ENCODE assay signal across 23 mouse cellular contexts in the genomic region with DNA sequence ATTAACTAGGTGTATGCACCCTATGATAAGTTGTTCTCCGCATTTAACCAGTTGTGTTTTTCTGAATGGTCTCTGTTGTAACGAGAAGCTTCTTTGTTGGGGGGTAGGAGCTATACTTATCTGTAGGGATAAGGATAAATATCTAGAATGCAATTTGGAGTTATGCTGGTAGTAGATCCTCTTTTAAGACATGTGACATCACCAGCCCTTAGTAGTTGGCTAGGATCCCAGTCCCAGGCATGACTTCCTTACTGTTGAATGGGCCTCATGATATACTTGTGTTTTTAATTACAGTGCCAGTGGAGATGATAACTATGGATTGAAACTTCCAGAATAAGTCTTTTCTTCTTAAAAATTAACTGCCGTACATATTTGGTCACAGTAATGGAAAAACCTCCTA.
A peak's percentile ranks its signal among the peaks of the same experiment; 100 is the strongest.
DNase-seq lines count a peak whose midpoint lies in the region; ATAC-seq and TF ChIP-seq lines count a peak whose summit lies in the region.
"Had no signal": no experiment of that assay in that cellular context is flagged by ENCODE, and none has a peak within 500 bp of the region (broad histone marks: within the 10 kb centered on the region; RNA-seq: fewer than 3 reads in every experiment).

No protein-coding gene starts in this region.

- 83% methylated on average over 3 of the region's 3 CpGs for WGBS in embryonic facial prominence, embryonic 14.5 days
- 90% methylated on average over 3 of the region's 3 CpGs for WGBS in embryonic facial prominence, embryonic 10.5 days
- 86% methylated on average over 3 of the region's 3 CpGs for WGBS in lung, embryonic 14.5 days

- no peak for ATAC-seq in embryonic facial prominence, embryonic 14.5 days (ENCODE audit: low read depth)
- ATAC-seq in lung, embryonic 14.5 days (ENCODE audit: insufficient read depth), result no peak
- ATAC-seq in common myeloid progenitor, adult 5-6 weeks (replicated peaks; ENCODE audit: low read depth, poor library complexity, severe bottlenecking), result peak; percentile 62; the same call in 1 of the 2 replicates
- ATAC-seq: activated CD4-positive, CD25-positive, alpha-beta regulatory T cell, adult 4 months; forebrain, embryonic 13.5 days; forebrain, embryonic 15.5 days; forebrain, postnatal 0 days; Patski had no signal

- H3K4me2 ChIP-seq in embryonic facial prominence, embryonic 14.5 days (ENCODE audit: low read depth, low read length), result no peak overlapping the region
- H3K4me2 ChIP-seq in lung, embryonic 14.5 days, result no peak overlapping the region
- H3K4me2 ChIP-seq: embryonic facial prominence, embryonic 13.5 days; forebrain, embryonic 13.5 days; forebrain, embryonic 15.5 days had no signal

- no peak overlapping the region for H3K4me3 ChIP-seq in embryonic facial prominence, embryonic 14.5 days (ENCODE audit: low read depth, low read length)
- no peak overlapping the region for H3K4me3 ChIP-seq in embryonic facial prominence, embryonic 10.5 days
- no peak overlapping the region for H3K4me3 ChIP-seq in lung, embryonic 14.5 days (ENCODE audit: low read depth, low read length)
- H3K4me3 ChIP-seq: embryonic facial prominence, embryonic 13.5 days; forebrain, embryonic 13.5 days; forebrain, embryonic 15.5 days had no signal

- H3K27me3 ChIP-seq in embryonic facial prominence, embryonic 14.5 days (replicated peaks; ENCODE audit: control insufficient read depth, insufficient read depth, low read length), result no peaks in the 10 kb centered on the region
- no peaks in the 10 kb centered on the region for H3K27me3 ChIP-seq in embryonic facial prominence, embryonic 10.5 days (replicated peaks; ENCODE audit: low read depth, poor library complexity, severe bottlenecking)
- H3K27me3 ChIP-seq in lung, embryonic 14.5 days (ENCODE audit: insufficient read depth, low read length), result no peaks in the 10 kb centered on the region
- H3K27me3 ChIP-seq: embryonic facial prominence, embryonic 13.5 days; forebrain, embryonic 13.5 days; forebrain, embryonic 15.5 days; Patski had no signal

- no peaks in the 10 kb centered on the region for H3K4me1 ChIP-seq in embryonic facial prominence, embryonic 14.5 days (ENCODE audit: control insufficient read depth, insufficient read depth, low read length)
- H3K4me1 ChIP-seq in embryonic facial prominence, embryonic 10.5 days, result no peaks in the 10 kb centered on the region
- no peaks in the 10 kb centered on the region for H3K4me1 ChIP-seq in lung, embryonic 14.5 days (ENCODE audit: insufficient read depth)
- H3K4me1 ChIP-seq: embryonic facial prominence, embryonic 13.5 days; forebrain, embryonic 13.5 days; forebrain, embryonic 15.5 days had no signal

- no peak overlapping the region for H3K9ac ChIP-seq in embryonic facial prominence, embryonic 14.5 days (ENCODE audit: low read depth, low read length)
- no peak overlapping the region for H3K9ac ChIP-seq in lung, embryonic 14.5 days
- H3K9ac ChIP-seq: embryonic facial prominence, embryonic 13.5 days; forebrain, embryonic 13.5 days; forebrain, embryonic 15.5 days; forebrain, postnatal 0 days had no signal

- peak; percentile 27 for DNase-seq in embryonic facial prominence, embryonic 14.5 days (ENCODE audit: low spot score)
- DNase-seq in embryonic facial prominence, embryonic 10.5 days (ENCODE audit: low spot score), result no peak
- DNase-seq in lung, embryonic 14.5 days, result peak; percentile 20
- no peak for DNase-seq in lung, postnatal 14 days
- peak; percentile 43 for DNase-seq in MEL-GATA-1-ER (ENCODE audit: extremely low read depth, low read depth)
- no peak for DNase-seq in right cerebral cortex, postnatal 4 days
- DNase-seq in spleen, adult 18-20 months, result no peak
- DNase-seq: adrenal gland, adult 2 months; adrenal gland, postnatal 10 days; adrenal gland, postnatal 25 days; cerebellum, adult 11 months; cerebellum, adult 18-20 months; cerebellum, adult 8-10 months; cerebellum, adult 9-11 months; cerebellum, postnatal 14 days; cerebellum, postnatal 36 days; forebrain, postnatal 0 days had no signal

- no peaks in the 10 kb centered on the region for H3K9me3 ChIP-seq in embryonic facial prominence, embryonic 14.5 days (ENCODE audit: control insufficient read depth, low read length)
- H3K9me3 ChIP-seq in embryonic facial prominence, embryonic 10.5 days, result no peaks in the 10 kb centered on the region
- H3K9me3 ChIP-seq in lung, embryonic 14.5 days (ENCODE audit: low read depth, low read length), result no peaks in the 10 kb centered on the region
- H3K9me3 ChIP-seq: embryonic facial prominence, embryonic 13.5 days; forebrain, embryonic 13.5 days; forebrain, embryonic 15.5 days had no signal

- no peak overlapping the region for H3K27ac ChIP-seq in embryonic facial prominence, embryonic 14.5 days (replicated peaks; ENCODE audit: low read depth, low read length)
- no peak overlapping the region for H3K27ac ChIP-seq in embryonic facial prominence, embryonic 10.5 days (replicated peaks)
- H3K27ac ChIP-seq in lung, embryonic 14.5 days (ENCODE audit: low read depth), result no peak overlapping the region
- H3K27ac ChIP-seq: embryonic facial prominence, embryonic 13.5 days; forebrain, embryonic 13.5 days; forebrain, embryonic 15.5 days had no signal

- no peaks in the 10 kb centered on the region for H3K36me3 ChIP-seq in embryonic facial prominence, embryonic 14.5 days (ENCODE audit: control insufficient read depth, insufficient read depth, low read length)
- no peaks in the 10 kb centered on the region for H3K36me3 ChIP-seq in embryonic facial prominence, embryonic 10.5 days (replicated peaks)
- H3K36me3 ChIP-seq in lung, embryonic 14.5 days (ENCODE audit: insufficient read depth), result no peaks in the 10 kb centered on the region
- H3K36me3 ChIP-seq: embryonic facial prominence, embryonic 13.5 days; forebrain, embryonic 15.5 days had no signal

- no peak for TF ChIP-seq CTCF in lung, embryonic 14.5 days (IDR thresholded peaks at IDR 0.05; ENCODE audit: low read depth)

Comparison
In these comparisons a context has a peak if more than half of its experiments do, and no peak if none do; other contexts are left out.
1. DNase-seq: peak in embryonic facial prominence, embryonic 14.5 days (single experiment), lung, embryonic 14.5 days (single experiment) and MEL-GATA-1-ER (single experiment); none in embryonic facial prominence, embryonic 10.5 days (single experiment), lung, postnatal 14 days (single experiment), right cerebral cortex, postnatal 4 days (single experiment) and spleen, adult 18-20 months (0 of 2).